Mouse (Mus musculus) CH12.LX (cell line): ENCODE results near the gene Akap12.

Source experiments
- CTCF ChIP-seq, 2 experiments: IDR thresholded peaks in 1 of 2; conservative IDR thresholded peaks in 1 of 2; 2 replicates each; pipeline ENCODE4 v1.5.1; 2011 to 2012; ENCODE audit warnings: low read depth in 2 of 2, low read length in 2 of 2, improper control_type of control experiment in 1 of 2, inconsistent platforms in 1 of 2, mild to moderate bottlenecking in 1 of 2, moderate library complexity in 1 of 2
- ELF1 ChIP-seq: IDR thresholded peaks from 2 replicates; pipeline ENCODE4 v1.6.1; 2014; ENCODE audit warnings: low read depth, mild to moderate bottlenecking, inconsistent platforms, low read length, improper control_type of control experiment
- HCFC1 ChIP-seq: IDR thresholded peaks from 2 replicates; pipeline ENCODE4 v1.6.1; 2012; ENCODE audit warnings: low read depth, mild to moderate bottlenecking, inconsistent platforms, low read length, improper control_type of control experiment
- MAX ChIP-seq: IDR thresholded peaks from 2 replicates; pipeline ENCODE4 v1.6.1; 2011; ENCODE audit warnings: low read length, improper control_type of control experiment
- NRF1 ChIP-seq: IDR thresholded peaks from 2 replicates; pipeline ENCODE4 v1.6.1; 2014; ENCODE audit warnings: low read depth, mild to moderate bottlenecking, inconsistent platforms, low read length, improper control_type of control experiment, moderate library complexity
- POLR2A ChIP-seq: IDR thresholded peaks from 2 replicates; pipeline ENCODE4 v1.6.1; 2011; ENCODE audit warnings: low read depth, mild to moderate bottlenecking, improper control_type of control experiment, low read length
- POLR2AphosphoS2 ChIP-seq: IDR thresholded peaks from 2 replicates; pipeline ENCODE4 v1.6.1; 2011; ENCODE audit warnings: low read depth, low read length, improper control_type of control experiment
- SMC3 ChIP-seq: IDR thresholded peaks from 2 replicates; pipeline ENCODE4 v1.6.1; 2011; ENCODE audit warnings: low read depth, low read length, improper control_type of control experiment
- TCF12 ChIP-seq: IDR thresholded peaks from 2 replicates; pipeline ENCODE4 v1.6.1; 2014; ENCODE audit warnings: low read depth, mild to moderate bottlenecking, inconsistent platforms, low read length, improper control_type of control experiment
- UBTF ChIP-seq: IDR thresholded peaks from 2 replicates; pipeline ENCODE4 v1.6.1; 2012; ENCODE audit warnings: low read depth, mild to moderate bottlenecking, inconsistent platforms, low read length, improper control_type of control experiment, moderate library complexity
- ZMIZ1 ChIP-seq: IDR thresholded peaks from 2 replicates; pipeline ENCODE4 v1.6.1; 2012; ENCODE audit warnings: low read depth, mild to moderate bottlenecking, inconsistent platforms, low read length, improper control_type of control experiment

GRCm38 (mm10) chr10:4230563-4231359 is 35.4 kb upstream of the Akap12 start:
- no peak for TF ChIP-seq ELF1
- no peak for TF ChIP-seq CTCF (conservative IDR thresholded peaks at IDR 0.05 in 1 of 2, IDR thresholded peaks at IDR 0.05 in 1 of 2; ENCODE audit: low read depth in 2 of 2, low read length in 2 of 2)
- TF ChIP-seq ZMIZ1: no peak
- TF ChIP-seq NRF1: no peak
- no peak for TF ChIP-seq SMC3
- TF ChIP-seq POLR2A: no peak
- TF ChIP-seq TCF12: no peak
- TF ChIP-seq POLR2AphosphoS2: no peak
- no peak for TF ChIP-seq MAX
- no peak for TF ChIP-seq UBTF
- TF ChIP-seq HCFC1: no peak
